Mouse (Mus musculus) forebrain, embryonic 14.5 days (tissue): ENCODE measurements at regions not wholly inside any gene's neighbourhood (a gene's known extent, or its start where the extent isn't known, plus 50 kb on each side); places are given as distances from the start of the nearest gene placed in this dataset.

Experiments used
- ATAC-seq: fragments of 200-750 bp; cut with Nextera tagmentation; 2 replicates; pipeline ENCODE4 v1.8.0; 2017; ENCODE audit warnings: mild to moderate bottlenecking, moderate library complexity
- DNase-seq: peaks from one replicate; pipeline ENCODE4 v3.0.0-alpha.2; 2015; ENCODE audit warnings: low spot score
- H3K27ac ChIP-seq: fragments of 300-500 bp; sonication (generic); 2 replicates; pipeline ENCODE4 v1.5.1; 2014; ENCODE audit warnings: low read depth, mild to moderate bottlenecking, control low read depth, low read length, moderate library complexity
- H3K27me3 ChIP-seq: fragments of 300-500 bp; sonication (generic); replicated peaks from 2 replicates; pipeline ENCODE4 v1.6.1; 2014; ENCODE audit warnings: low read length, control low read depth, mixed read lengths; ENCODE audit not compliant: control insufficient read depth, insufficient read depth
- H3K36me3 ChIP-seq: fragments of 300-500 bp; sonication (generic); 2 replicates; pipeline ENCODE4 v1.6.1; 2014; ENCODE audit warnings: low read length, control low read depth; ENCODE audit not compliant: control insufficient read depth, insufficient read depth
- H3K4me1 ChIP-seq: fragments of 300-500 bp; sonication (generic); 2 replicates; pipeline ENCODE4 v1.6.1; 2014; ENCODE audit warnings: antibody characterized with exemption, low read length, control low read depth; ENCODE audit not compliant: control insufficient read depth, insufficient read depth
- H3K4me2 ChIP-seq: fragments of 300-500 bp; sonication (generic); 2 replicates; pipeline ENCODE4 v1.6.1; 2014; ENCODE audit warnings: mild to moderate bottlenecking, control low read depth, low read length
- H3K4me3 ChIP-seq: fragments of 300-500 bp; sonication (generic); 2 replicates; pipeline ENCODE4 v1.5.1; 2014; ENCODE audit warnings: low read depth, low read length, control low read depth
- H3K9ac ChIP-seq: fragments of 300-500 bp; sonication (generic); 2 replicates; pipeline ENCODE4 v1.6.1; 2014; ENCODE audit warnings: mild to moderate bottlenecking, low read length, control low read depth, moderate library complexity
- H3K9me3 ChIP-seq: fragments of 300-500 bp; sonication (generic); replicated peaks from 2 replicates; pipeline ENCODE4 v1.6.1; 2016; ENCODE audit warnings: low read length, control low read depth, mixed read lengths; ENCODE audit not compliant: control insufficient read depth
- WGBS: fragments of 180-500 bp; shearing (Covaris S2); extraction: QIAGEN DNeasy Blood & Tissue Kit; methylation state at CpG from one replicate; pipeline ENCODE4 v1.1.7; 2014; 5-methylcytosine and 5-hydroxymethylcytosine counted together

GRCm38 (mm10) chr10:67339371-67339929 is 54.3 kb upstream of the Nrbf2 start:
- Histone ChIP-seq H3K36me3 (no peaks in the 10 kb centered on the region), H3K9me3 (no peaks in the 10 kb centered on the region), H3K4me1 (no peaks in the 10 kb centered on the region), H3K27me3 (no peaks in the 10 kb centered on the region), H3K9ac (no peak overlapping the region), H3K4me3 (no peak overlapping the region), H3K4me2 (no peak overlapping the region), H3K27ac (no peak overlapping the region)
- DNase-seq (no peak), ATAC-seq (no peak)
- WGBS: 41% methylated on average over 10 of the region's 10 CpGs

GRCm38 (mm10) chr10:67344722-67345121 is 59.6 kb upstream of the Nrbf2 start:
- H3K9ac ChIP-seq: no peak overlapping the region
- no peaks in the 10 kb centered on the region for H3K36me3 ChIP-seq
- no peak for ATAC-seq
- no peaks in the 10 kb centered on the region for H3K4me1 ChIP-seq
- no peaks in the 10 kb centered on the region for H3K27me3 ChIP-seq
- H3K4me3 ChIP-seq: no peak overlapping the region
- DNase-seq: no peak
- H3K4me2 ChIP-seq: no peak overlapping the region
- 88% methylated on average over 4 of the region's 4 CpGs for WGBS
- no peaks in the 10 kb centered on the region for H3K9me3 ChIP-seq
- no peak overlapping the region for H3K27ac ChIP-seq

GRCm38 (mm10) chr10:67350956-67351355 is 65.9 kb upstream of the Nrbf2 start:
- no peak overlapping the region for H3K4me2 ChIP-seq
- no peaks in the 10 kb centered on the region for H3K36me3 ChIP-seq
- H3K4me3 ChIP-seq: no peak overlapping the region
- H3K27me3 ChIP-seq: no peaks in the 10 kb centered on the region
- WGBS: 43% methylated on average over 2 of the region's 2 CpGs
- H3K9me3 ChIP-seq: no peaks in the 10 kb centered on the region
- no peak overlapping the region for H3K27ac ChIP-seq
- H3K9ac ChIP-seq: no peak overlapping the region
- H3K4me1 ChIP-seq: no peaks in the 10 kb centered on the region
- ATAC-seq: no peak
- DNase-seq: peak; percentile 24

GRCm38 (mm10) chr10:67360793-67361192 is 75.7 kb upstream of the Nrbf2 start:
- 50% methylated on average over 8 of the region's 8 CpGs for WGBS
- H3K36me3 ChIP-seq: no peaks in the 10 kb centered on the region
- no peaks in the 10 kb centered on the region for H3K9me3 ChIP-seq
- no peaks in the 10 kb centered on the region for H3K27me3 ChIP-seq
- H3K4me1 ChIP-seq: no peaks in the 10 kb centered on the region
- H3K4me2 ChIP-seq: no peak overlapping the region
- no peak overlapping the region for H3K27ac ChIP-seq
- peak; percentile 27 for DNase-seq
- ATAC-seq: no peak
- no peak overlapping the region for H3K4me3 ChIP-seq
- no peak overlapping the region for H3K9ac ChIP-seq

GRCm38 (mm10) chr10:67361281-67361680 is 76.2 kb upstream of the Nrbf2 start:
- H3K4me2 ChIP-seq: no peak overlapping the region
- no peak overlapping the region for H3K9ac ChIP-seq
- H3K27me3 ChIP-seq: no peaks in the 10 kb centered on the region
- DNase-seq (no peak), ATAC-seq (no peak)
- WGBS: 86% methylated on average over 4 of the region's 4 CpGs
- H3K4me1 ChIP-seq: no peaks in the 10 kb centered on the region
- H3K27ac ChIP-seq: no peak overlapping the region
- no peak overlapping the region for H3K4me3 ChIP-seq
- H3K36me3 ChIP-seq: no peaks in the 10 kb centered on the region
- H3K9me3 ChIP-seq: no peaks in the 10 kb centered on the region

GRCm38 (mm10) chr10:67364595-67364994 is 79.5 kb upstream of the Nrbf2 start:
- Histone ChIP-seq H3K27ac (no peak overlapping the region), H3K36me3 (no peaks in the 10 kb centered on the region), H3K4me1 (no peaks in the 10 kb centered on the region), H3K4me3 (no peak overlapping the region), H3K9ac (no peak overlapping the region), H3K4me2 (no peak overlapping the region), H3K9me3 (no peaks in the 10 kb centered on the region), H3K27me3 (no peaks in the 10 kb centered on the region)
- 80% methylated on average over 3 of the region's 3 CpGs for WGBS
- ATAC-seq (no peak), DNase-seq (no peak)

GRCm38 (mm10) chr10:67365158-67365557 is 80.1 kb upstream of the Nrbf2 start:
- no peaks in the 10 kb centered on the region for H3K27me3 ChIP-seq
- no peaks in the 10 kb centered on the region for H3K36me3 ChIP-seq
- no peaks in the 10 kb centered on the region for H3K4me1 ChIP-seq
- no peak overlapping the region for H3K4me2 ChIP-seq
- no peak overlapping the region for H3K9ac ChIP-seq
- ATAC-seq (no peak), DNase-seq (no peak)
- H3K9me3 ChIP-seq: no peaks in the 10 kb centered on the region
- H3K4me3 ChIP-seq: no peak overlapping the region
- WGBS: 88% methylated on average over 7 of the region's 7 CpGs
- no peak overlapping the region for H3K27ac ChIP-seq

GRCm38 (mm10) chr10:67372569-67373161 is 87.6 kb upstream of the Nrbf2 start:
- ATAC-seq (no peak), DNase-seq (no peak)
- H3K9ac ChIP-seq: no peak overlapping the region
- H3K4me1 ChIP-seq: no peaks in the 10 kb centered on the region
- no peaks in the 10 kb centered on the region for H3K27me3 ChIP-seq
- H3K4me2 ChIP-seq: no peak overlapping the region
- no peaks in the 10 kb centered on the region for H3K36me3 ChIP-seq
- 33% methylated on average over 13 of the region's 13 CpGs for WGBS
- no peak overlapping the region for H3K27ac ChIP-seq
- H3K9me3 ChIP-seq: no peaks in the 10 kb centered on the region
- H3K4me3 ChIP-seq: no peak overlapping the region

- 82% methylated on average over 5 of the region's 5 CpGs for WGBS
- ATAC-seq (no peak), DNase-seq (no peak)
- no peak overlapping the region for H3K4me3 ChIP-seq
- H3K27me3 ChIP-seq: no peaks in the 10 kb centered on the region
- H3K36me3 ChIP-seq: no peaks in the 10 kb centered on the region
- no peaks in the 10 kb centered on the region for H3K4me1 ChIP-seq
- H3K9ac ChIP-seq: no peak overlapping the region
- no peak overlapping the region for H3K4me2 ChIP-seq
- H3K27ac ChIP-seq: no peak overlapping the region
- H3K9me3 ChIP-seq: no peaks in the 10 kb centered on the region
Observed at GRCm38 (mm10) chr10:67376638-67377037, 91.5 kb upstream of the Nrbf2 start.
